Mouse (Mus musculus): Measurements from ENCODE around the gene Zfp91.

Gene Zfp91

GRCm38 (mm10) chr19:12795511-12796327, at the start of gene Zfp91, which contains the start of gene Lpxn:
Zfp91 (minus strand) TSS chr19:12796126.
Lpxn (plus strand) TSS chr19:12796193.
- DNase-seq (ENCODE audit: low read depth, low spot score): peak; percentile 98

- no peak for DNase-seq (ENCODE audit: low read depth, low spot score)
These were observed 42.6 kb upstream of the Zfp91 start for GRCm38 (mm10) chr19:12838507-12838906.

- DNase-seq (ENCODE audit: low read depth, low spot score): no peak
These were observed 37.7 kb upstream of the Zfp91 start for GRCm38 (mm10) chr19:12833625-12834024.

GRCm38 (mm10) chr19:12831559-12831958, 35.6 kb upstream of the Zfp91 start:
- DNase-seq (ENCODE audit: low read depth, low spot score): no peak

GRCm38 (mm10) chr19:12830823-12831430, 35.0 kb upstream of the Zfp91 start:
- no peak for DNase-seq (ENCODE audit: low read depth, low spot score)

GRCm38 (mm10) chr19:12824549-12824948, 28.6 kb upstream of the Zfp91 start:
- DNase-seq (ENCODE audit: low read depth, low spot score): peak; percentile 16

GRCm38 (mm10) chr19:12820383-12820782, 24.5 kb upstream of the Zfp91 start:
- DNase-seq (ENCODE audit: low read depth, low spot score): peak; percentile 11

GRCm38 (mm10) chr19:12818507-12818906, 22.6 kb upstream of the Zfp91 start:
- no peak for DNase-seq (ENCODE audit: low read depth, low spot score)

- no peak for DNase-seq (ENCODE audit: low read depth, low spot score)
These were observed 18.0 kb upstream of the Zfp91 start for GRCm38 (mm10) chr19:12813883-12814282.

GRCm38 (mm10) chr19:12812644-12813364, 16.9 kb upstream of the Zfp91 start:
- no peak for DNase-seq (ENCODE audit: low read depth, low spot score)

GRCm38 (mm10) chr19:12806214-12806613, 10.3 kb upstream of the Zfp91 start:
- DNase-seq (ENCODE audit: low read depth, low spot score): no peak

GRCm38 (mm10) chr19:12805730-12806129, 9.8 kb upstream of the Zfp91 start:
- no peak for DNase-seq (ENCODE audit: low read depth, low spot score)

- DNase-seq (ENCODE audit: low read depth, low spot score): no peak
These were observed 8.3 kb upstream of the Zfp91 start for GRCm38 (mm10) chr19:12804237-12804636.

GRCm38 (mm10) chr19:12802830-12803229, 6.9 kb upstream of the Zfp91 start:
- DNase-seq (ENCODE audit: low read depth, low spot score): no peak

GRCm38 (mm10) chr19:12801046-12801445, 5.1 kb upstream of the Zfp91 start:
- DNase-seq (ENCODE audit: low read depth, low spot score): no peak

GRCm38 (mm10) chr19:12800621-12801020, 4.7 kb upstream of the Zfp91 start:
- no peak for DNase-seq (ENCODE audit: low read depth, low spot score)

- no peak for DNase-seq (ENCODE audit: low read depth, low spot score)
These were observed 3.2 kb upstream of the Zfp91 start for GRCm38 (mm10) chr19:12799081-12799480.

- no peak for DNase-seq (ENCODE audit: low read depth, low spot score)
These were observed 2.5 kb upstream of the Zfp91 start for GRCm38 (mm10) chr19:12798404-12798803.

GRCm38 (mm10) chr19:12797071-12797470, 1.1 kb upstream of the Zfp91 start:
- DNase-seq (ENCODE audit: low read depth, low spot score): peak; percentile 24

- DNase-seq (ENCODE audit: low read depth, low spot score): peak; percentile 58
These were observed 504 bp upstream of the Zfp91 start for GRCm38 (mm10) chr19:12796328-12796931.

GRCm38 (mm10) chr19:12795110-12795509, 816 bp downstream of the Zfp91 start:
- no peak for DNase-seq (ENCODE audit: low read depth, low spot score)

Measured in ES-CJ7 (cell line).